Mouse (Mus musculus) stomach, embryonic 15.5 days (tissue): ENCODE results near the gene Peli1. TPM values are rescaled to one million over a fixed set of nuclear protein-coding genes. Genes with fewer than 3 reads are reported as not detected.

Experiments used
- ATAC-seq: fragments of 200-750 bp; cut with Nextera tagmentation; 2 replicates; pipeline ENCODE4 v1.8.0; 2017; ENCODE audit warnings: low read depth, moderate number of reproducible peaks, moderate TSS enrichment; ENCODE audit not compliant: insufficient read depth, low FRiP score
- H3K27ac ChIP-seq: fragments of 300-500 bp; sonication (generic); 2 replicates; pipeline ENCODE4 v1.5.1; 2015; ENCODE audit warnings: mild to moderate bottlenecking, inconsistent platforms
- H3K27me3 ChIP-seq: fragments of 300-500 bp; sonication (generic); replicated peaks from 2 replicates; pipeline ENCODE4 v1.6.1; 2015; ENCODE audit warnings: inconsistent platforms
- H3K36me3 ChIP-seq: fragments of 300-500 bp; sonication (generic); 2 replicates; pipeline ENCODE4 v1.6.1; 2015; ENCODE audit warnings: inconsistent platforms
- H3K4me1 ChIP-seq: fragments of 300-500 bp; sonication (generic); 2 replicates; pipeline ENCODE4 v1.6.1; 2015; ENCODE audit warnings: inconsistent platforms
- H3K4me2 ChIP-seq: fragments of 300-500 bp; sonication (generic); 2 replicates; pipeline ENCODE4 v1.6.1; 2015; ENCODE audit warnings: mild to moderate bottlenecking, inconsistent platforms
- H3K4me3 ChIP-seq: fragments of 300-500 bp; sonication (generic); replicated peaks from 2 replicates; pipeline ENCODE4 v1.5.1; 2015; ENCODE audit warnings: inconsistent platforms
- H3K9ac ChIP-seq: fragments of 300-500 bp; sonication (generic); 2 replicates; pipeline ENCODE4 v1.6.1; 2015; ENCODE audit warnings: inconsistent platforms
- H3K9me3 ChIP-seq: fragments of 300-500 bp; sonication (generic); 2 replicates; pipeline ENCODE4 v1.6.1; 2016; ENCODE audit warnings: inconsistent platforms
- WGBS: fragments of 180-500 bp; shearing (Covaris S2); methylation state at CpG from one replicate; pipeline ENCODE4 v1.1.7; 2015; 5-methylcytosine and 5-hydroxymethylcytosine counted together
- polyA plus RNA-seq: library from polyadenylated mRNA; unstranded; fragments of >200 nt; fragmentation: Nextera tagmentation; extraction: Ambion mirVana; gene quantifications from 2 replicates; pipeline ENCODE4 v1.2.1, GENCODE M21; 2015

Gene Peli1
- polyA plus RNA-seq, 1 experiment from 2014 or later: 33.8 TPM

GRCm38 (mm10) chr11:21121737-21122136 lies 30.6 kb downstream of the Peli1 start:
- Histone ChIP-seq H3K4me1 (no peaks in the 10 kb centered on the region), H3K27ac (no peak overlapping the region), H3K9me3 (no peaks in the 10 kb centered on the region), H3K9ac (no peak overlapping the region), H3K27me3 (no peaks in the 10 kb centered on the region), H3K4me3 (no peak overlapping the region), H3K4me2 (no peak overlapping the region), H3K36me3 (no peaks in the 10 kb centered on the region)
- 81% methylated on average over 2 of the region's 2 CpGs for whole genome bisulfite sequencing
- ATAC-seq: no peak

GRCm38 (mm10) chr11:21122399-21122798 lies 31.3 kb downstream of the Peli1 start:
- Histone ChIP-seq H3K4me3 (no peak overlapping the region), H3K4me1 (no peaks in the 10 kb centered on the region), H3K4me2 (no peak overlapping the region), H3K9ac (no peak overlapping the region), H3K9me3 (no peaks in the 10 kb centered on the region), H3K36me3 (no peaks in the 10 kb centered on the region), H3K27ac (no peak overlapping the region), H3K27me3 (no peaks in the 10 kb centered on the region)
- 80% methylated on average over 2 of the region's 2 CpGs for WGBS
- no peak for ATAC-seq

- no peaks in the 10 kb centered on the region for H3K4me1 ChIP-seq
- H3K4me3 ChIP-seq: no peak overlapping the region
- no peak overlapping the region for H3K27ac ChIP-seq
- no peak overlapping the region for H3K9ac ChIP-seq
- H3K9me3 ChIP-seq: no peaks in the 10 kb centered on the region
- no peaks in the 10 kb centered on the region for H3K27me3 ChIP-seq
- H3K36me3 ChIP-seq: peaks cover 5% of the 10 kb centered on the region; the same call in 1 of the 2 replicates
- 77% methylated on average over 2 of the region's 2 CpGs for WGBS
- ATAC-seq: no peak
- H3K4me2 ChIP-seq: no peak overlapping the region
Measured at GRCm38 (mm10) chr11:21131692-21132091, 40.6 kb downstream of the Peli1 start.

- WGBS: 91% methylated on average over 2 of the region's 2 CpGs
- Histone ChIP-seq H3K4me2 (no peak overlapping the region), H3K4me1 (no peaks in the 10 kb centered on the region), H3K9me3 (no peaks in the 10 kb centered on the region), H3K27ac (no peak overlapping the region), H3K27me3 (no peaks in the 10 kb centered on the region), H3K4me3 (no peak overlapping the region), H3K9ac (no peak overlapping the region), H3K36me3 (peaks cover 5% of the 10 kb centered on the region; the same call in 1 of the 2 replicates)
- ATAC-seq: no peak
Measured at GRCm38 (mm10) chr11:21134875-21135451, 43.9 kb downstream of the Peli1 start.

GRCm38 (mm10) chr11:21139453-21139852 lies 48.4 kb downstream of the Peli1 start:
- Histone ChIP-seq H3K9ac (no peak overlapping the region), H3K4me1 (no peaks in the 10 kb centered on the region), H3K9me3 (no peaks in the 10 kb centered on the region), H3K27me3 (no peaks in the 10 kb centered on the region), H3K36me3 (peaks cover 9% of the 10 kb centered on the region), H3K4me2 (no peak overlapping the region), H3K27ac (no peak overlapping the region), H3K4me3 (no peak overlapping the region)
- WGBS: 97% methylated on average over 1 of the region's 1 CpGs
- no peak for ATAC-seq

- ATAC-seq: no peak
- H3K4me2 ChIP-seq: no peak overlapping the region
- peaks cover 5% of the 10 kb centered on the region for H3K36me3 ChIP-seq
- no peaks in the 10 kb centered on the region for H3K27me3 ChIP-seq
- H3K4me3 ChIP-seq: no peak overlapping the region
- no peak overlapping the region for H3K27ac ChIP-seq
- H3K4me1 ChIP-seq: no peaks in the 10 kb centered on the region
- 79% methylated on average over 7 of the region's 7 CpGs for WGBS
- H3K9me3 ChIP-seq: no peaks in the 10 kb centered on the region
- H3K9ac ChIP-seq: no peak overlapping the region
Measured at GRCm38 (mm10) chr11:21141242-21141641, 50.2 kb downstream of the Peli1 start.

GRCm38 (mm10) chr11:21141755-21142154 lies 50.7 kb downstream of the Peli1 start:
- Histone ChIP-seq H3K9me3 (no peaks in the 10 kb centered on the region), H3K27ac (no peak overlapping the region), H3K27me3 (no peaks in the 10 kb centered on the region), H3K4me1 (no peaks in the 10 kb centered on the region), H3K36me3 (peaks cover 4% of the 10 kb centered on the region), H3K4me2 (no peak overlapping the region), H3K4me3 (no peak overlapping the region), H3K9ac (no peak overlapping the region)
- no peak for ATAC-seq
- WGBS: 91% methylated on average over 4 of the region's 4 CpGs

- no peak overlapping the region for H3K9ac ChIP-seq
- H3K27me3 ChIP-seq: no peaks in the 10 kb centered on the region
- no peak overlapping the region for H3K27ac ChIP-seq
- peaks cover 9% of the 10 kb centered on the region for H3K36me3 ChIP-seq
- no peak overlapping the region for H3K4me3 ChIP-seq
- H3K4me1 ChIP-seq: no peaks in the 10 kb centered on the region
- WGBS: 84% methylated on average over 4 of the region's 4 CpGs
- no peaks in the 10 kb centered on the region for H3K9me3 ChIP-seq
- H3K4me2 ChIP-seq: no peak overlapping the region
- no peak for ATAC-seq
Measured at GRCm38 (mm10) chr11:21149476-21149875, 58.4 kb downstream of the Peli1 start.

GRCm38 (mm10) chr11:21150316-21150715 lies 59.2 kb downstream of the Peli1 start:
- H3K4me3 ChIP-seq: no peak overlapping the region
- H3K4me1 ChIP-seq: no peaks in the 10 kb centered on the region
- H3K27ac ChIP-seq: no peak overlapping the region
- peaks cover 9% of the 10 kb centered on the region for H3K36me3 ChIP-seq
- no peaks in the 10 kb centered on the region for H3K27me3 ChIP-seq
- H3K9ac ChIP-seq: no peak overlapping the region
- ATAC-seq: no peak
- H3K9me3 ChIP-seq: no peaks in the 10 kb centered on the region
- WGBS: 86% methylated on average over 5 of the region's 5 CpGs
- H3K4me2 ChIP-seq: no peak overlapping the region

- Histone ChIP-seq H3K9me3 (no peaks in the 10 kb centered on the region), H3K27me3 (no peaks in the 10 kb centered on the region), H3K4me3 (no peak overlapping the region), H3K4me2 (no peak overlapping the region), H3K4me1 (no peaks in the 10 kb centered on the region), H3K27ac (no peak overlapping the region), H3K36me3 (peaks cover 9% of the 10 kb centered on the region), H3K9ac (no peak overlapping the region)
- WGBS: 100% methylated on average over 1 of the region's 1 CpGs
- ATAC-seq: no peak
Measured at GRCm38 (mm10) chr11:21151672-21152071, 60.6 kb downstream of the Peli1 start.

GRCm38 (mm10) chr11:21153111-21153510 lies 62.0 kb downstream of the Peli1 start:
- WGBS: 76% methylated on average over 4 of the region's 4 CpGs
- H3K9ac ChIP-seq: no peak overlapping the region
- no peaks in the 10 kb centered on the region for H3K27me3 ChIP-seq
- H3K4me1 ChIP-seq: no peaks in the 10 kb centered on the region
- no peak overlapping the region for H3K27ac ChIP-seq
- H3K36me3 ChIP-seq: peaks cover 2% of the 10 kb centered on the region
- H3K4me2 ChIP-seq: no peak overlapping the region
- ATAC-seq: no peak
- no peaks in the 10 kb centered on the region for H3K9me3 ChIP-seq
- H3K4me3 ChIP-seq: no peak overlapping the region

GRCm38 (mm10) chr11:21157595-21157994 lies 66.5 kb downstream of the Peli1 start:
- no peak for ATAC-seq

GRCm38 (mm10) chr11:21162093-21162492 lies 71.0 kb downstream of the Peli1 start:
- H3K27me3 ChIP-seq: no peaks in the 10 kb centered on the region
- no peaks in the 10 kb centered on the region for H3K36me3 ChIP-seq
- no peak overlapping the region for H3K27ac ChIP-seq
- WGBS: 76% methylated on average over 5 of the region's 5 CpGs
- ATAC-seq: no peak
- no peak overlapping the region for H3K4me3 ChIP-seq
- H3K9ac ChIP-seq: no peak overlapping the region
- H3K4me1 ChIP-seq: no peaks in the 10 kb centered on the region
- no peak overlapping the region for H3K4me2 ChIP-seq
- H3K9me3 ChIP-seq: no peaks in the 10 kb centered on the region

More at GRCm38 (mm10) chr11:21157595-21157994, 66.5 kb downstream of the Peli1 start:
- Histone ChIP-seq H3K4me2 (no peak overlapping the region), H3K9me3 (no peaks in the 10 kb centered on the region), H3K4me3 (no peak overlapping the region), H3K27ac (no peak overlapping the region), H3K4me1 (no peaks in the 10 kb centered on the region), H3K9ac (no peak overlapping the region), H3K27me3 (no peaks in the 10 kb centered on the region), H3K36me3 (no peaks in the 10 kb centered on the region)
- WGBS: 76% methylated on average over 4 of the region's 4 CpGs
